Mouse (Mus musculus): ENCODE measurements around the gene Olfr105-ps.

GRCm38 (mm10) chr17:37359282-37359681 lies 19.6 kb upstream of the Olfr105-ps start, which contains the start of gene Olfr104-ps:
- TF ChIP-seq POLR2A (IDR thresholded peaks at IDR 0.05; ENCODE audit: extremely low read depth, insufficient read depth, low read length) = no peak
- no peak for TF ChIP-seq CTCF (IDR thresholded peaks at IDR 0.05; ENCODE audit: low read depth, low read length)

Data from liver, adult 2 months (tissue).